In the genomic region with DNA sequence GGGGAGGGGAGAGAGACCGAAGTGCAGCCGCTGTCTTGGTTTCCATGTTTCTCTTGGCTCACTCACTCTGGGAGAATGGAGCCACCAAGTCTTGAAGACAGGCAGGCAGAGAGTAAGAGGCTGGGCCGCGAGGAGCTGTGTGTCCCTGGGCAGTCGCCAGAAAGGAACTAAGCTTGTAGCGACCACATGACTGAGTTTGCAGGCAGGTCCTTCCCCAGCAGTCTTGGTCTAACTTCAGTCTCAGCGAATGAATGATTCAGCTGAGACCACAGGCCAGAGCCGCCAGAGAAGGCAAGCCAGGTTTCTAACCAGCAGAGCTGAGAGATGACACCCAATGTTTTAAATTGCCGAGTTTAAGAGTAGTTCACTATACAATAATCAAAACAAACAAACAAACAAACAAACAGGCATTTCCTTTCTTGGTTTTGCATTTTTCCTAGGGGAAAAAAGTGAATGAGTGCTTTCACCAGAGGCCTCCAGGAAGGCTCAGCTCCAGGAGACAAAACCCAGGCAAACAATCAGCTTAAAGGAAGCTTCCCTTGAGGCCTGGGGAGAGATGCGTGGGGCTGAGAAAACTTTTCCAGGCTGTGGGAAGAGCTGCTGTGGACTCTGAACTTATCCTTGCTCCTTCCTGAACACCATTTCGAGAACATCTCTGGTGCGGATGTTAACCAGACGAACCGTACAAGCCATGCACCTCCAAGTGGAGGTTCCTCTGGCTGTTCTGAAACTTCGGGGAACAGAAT, we compare ENCODE assay signal across 8 mouse cellular contexts.
DNase-seq lines count a peak whose midpoint lies in the region; ATAC-seq and TF ChIP-seq lines count a peak whose summit lies in the region.

No protein-coding gene starts in this region.

- DNase-seq in lung, adult 18-20 months, result peak; percentile 59 to 71
- DNase-seq in lung, adult 2 months, result no peak
- DNase-seq in brain, embryonic 14.5 days (ENCODE audit: low read depth), result peak; percentile 58
- DNase-seq in gastrocnemius, postnatal 25 days, result peak; percentile 76
- peak; percentile 58 for DNase-seq in kidney, adult 9 months
- no peak for DNase-seq in c-Kit-positive CD71-positive TER-119-positive erythroid progenitor cells, embryonic 14.5 days (ENCODE audit: low spot score)
- no peak for DNase-seq in frontal cortex, postnatal 25 days (ENCODE audit: low spot score in 2 of 2)

- no peak overlapping the region for H3K4me3 ChIP-seq in lung, adult 2 months (replicated peaks; ENCODE audit: extremely low read depth, low read depth, low read length)

- no peak for TF ChIP-seq POLR2A in lung, adult 2 months (IDR thresholded peaks at IDR 0.05; ENCODE audit: borderline replicate concordance, extremely low read depth, low read depth, low read length)
- no peak for TF ChIP-seq POLR2A in brain, embryonic 14.5 days (IDR thresholded peaks at IDR 0.05; ENCODE audit: borderline replicate concordance, extremely low read depth, insufficient read depth, insufficient read length, poor library complexity, severe bottlenecking)

- ATAC-seq in megakaryocyte, adult 5-6 weeks (ENCODE audit: poor library complexity, severe bottlenecking), result peak; percentile 46

- H3K4me1 ChIP-seq in lung, adult 2 months (ENCODE audit: control insufficient read depth, insufficient read depth, low read length), result peaks cover 23% of the 10 kb centered on the region

- WGBS in lung, adult 2 months, result 45% methylated on average over 15 of the region's 15 CpGs

- no peak for TF ChIP-seq CTCF in lung, adult 2 months (IDR thresholded peaks at IDR 0.05; ENCODE audit: insufficient read depth, low read length)
- TF ChIP-seq CTCF in brain, embryonic 14.5 days (IDR thresholded peaks at IDR 0.05; ENCODE audit: borderline replicate concordance, extremely low read depth, insufficient read depth, insufficient read length), result no peak

Comparison
In these comparisons a context has a peak if more than half of its experiments do, and no peak if none do; other contexts are left out.
1. DNase-seq: peak in lung, adult 18-20 months (2 of 2), brain, embryonic 14.5 days (single experiment), gastrocnemius, postnatal 25 days (single experiment) and kidney, adult 9 months (single experiment); none in lung, adult 2 months (single experiment), c-Kit-positive CD71-positive TER-119-positive erythroid progenitor cells, embryonic 14.5 days (single experiment) and frontal cortex, postnatal 25 days (0 of 2).